Mouse (Mus musculus) forebrain, embryonic 15.5 days (tissue): ENCODE results near the gene Hsd17b1. TPM values are rescaled to one million over a fixed set of nuclear protein-coding genes. Genes with fewer than 3 reads are reported as not detected.

ENCODE experiments used
- ATAC-seq: fragments of 200-750 bp; cut with Nextera tagmentation; replicated peaks from 2 replicates; pipeline ENCODE4 v1.8.0; 2017; ENCODE audit warnings: mild to moderate bottlenecking, moderate TSS enrichment, moderate library complexity
- H3K27ac ChIP-seq: fragments of 300-500 bp; sonication (generic); replicated peaks from 2 replicates; pipeline ENCODE4 v1.5.1; 2015; ENCODE audit warnings: mild to moderate bottlenecking, inconsistent platforms
- H3K27me3 ChIP-seq: fragments of 300-500 bp; sonication (generic); 2 replicates; pipeline ENCODE4 v1.6.1; 2015; ENCODE audit warnings: inconsistent platforms
- H3K36me3 ChIP-seq: fragments of 300-500 bp; sonication (generic); 2 replicates; pipeline ENCODE4 v1.6.1; 2015; ENCODE audit warnings: mild to moderate bottlenecking, inconsistent platforms
- H3K4me1 ChIP-seq: fragments of 300-500 bp; sonication (generic); 2 replicates; pipeline ENCODE4 v1.6.1; 2015; ENCODE audit warnings: inconsistent platforms
- H3K4me2 ChIP-seq: fragments of 300-500 bp; sonication (generic); replicated peaks from 2 replicates; pipeline ENCODE4 v1.6.1; 2015; ENCODE audit warnings: mild to moderate bottlenecking, inconsistent platforms
- H3K4me3 ChIP-seq: fragments of 300-500 bp; sonication (generic); 2 replicates; pipeline ENCODE4 v1.5.1; 2015; ENCODE audit warnings: mild to moderate bottlenecking, inconsistent platforms
- H3K9ac ChIP-seq: fragments of 300-500 bp; sonication (generic); replicated peaks from 2 replicates; pipeline ENCODE4 v1.6.1; 2015; ENCODE audit warnings: mild to moderate bottlenecking, inconsistent platforms
- H3K9me3 ChIP-seq: fragments of 300-500 bp; sonication (generic); 2 replicates; pipeline ENCODE4 v1.6.1; 2016; ENCODE audit warnings: inconsistent platforms
- WGBS: fragments of 180-500 bp; shearing (Covaris S2); methylation state at CpG from one replicate; pipeline ENCODE4 v1.1.7; 2015; ENCODE audit warnings: mixed read lengths; 5-methylcytosine and 5-hydroxymethylcytosine counted together
- polyA plus RNA-seq: library from polyadenylated mRNA; unstranded; fragments of >200 nt; fragmentation: Nextera tagmentation; extraction: Ambion mirVana; gene quantifications from 2 replicates; pipeline ENCODE4 v1.2.1, GENCODE M21; 2015

Gene Hsd17b1
- 0.17 and 0.27 TPM in 2 replicates for polyA plus RNA-seq

DNA sequence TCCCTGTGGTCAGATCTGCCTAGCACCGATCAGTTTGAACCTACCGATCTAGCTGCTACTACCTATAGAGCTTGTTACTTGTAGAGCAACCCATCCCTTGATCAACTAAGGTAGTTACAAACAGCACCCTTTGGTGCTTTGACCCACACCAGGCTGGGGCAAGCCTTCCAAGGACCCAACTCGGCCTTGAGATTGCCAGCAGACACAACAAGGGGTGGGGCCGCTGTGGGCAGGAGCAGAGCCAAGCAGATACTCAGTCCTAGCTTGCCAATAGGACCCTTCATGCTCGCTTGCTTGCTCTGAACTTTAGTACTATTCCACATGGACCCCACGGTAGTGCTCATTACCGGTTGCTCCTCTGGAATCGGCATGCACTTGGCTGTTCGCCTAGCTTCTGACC is at the start of gene Hsd17b1:
Gene Hsd17b1, plus strand, starts transcription at position 291 of the 400 bp plus-strand sequence.
- H3K4me2 ChIP-seq: no peak within 1 kb of the TSS
- no peaks in the 10 kb centered on the region for H3K9me3 ChIP-seq
- no peak within 1 kb of the TSS for H3K9ac ChIP-seq
- H3K36me3 ChIP-seq: no peaks in the 10 kb centered on the region
- no peak within 1 kb of the TSS for H3K4me3 ChIP-seq
- H3K4me1 ChIP-seq: peaks cover 16% of the 10 kb centered on the region
- 68% methylated on average over 9 of the region's 9 CpGs for WGBS
- peaks cover 41% of the 10 kb centered on the region for H3K27me3 ChIP-seq
- no peak within 1 kb of the TSS for H3K27ac ChIP-seq
- ATAC-seq: no peak

DNA sequence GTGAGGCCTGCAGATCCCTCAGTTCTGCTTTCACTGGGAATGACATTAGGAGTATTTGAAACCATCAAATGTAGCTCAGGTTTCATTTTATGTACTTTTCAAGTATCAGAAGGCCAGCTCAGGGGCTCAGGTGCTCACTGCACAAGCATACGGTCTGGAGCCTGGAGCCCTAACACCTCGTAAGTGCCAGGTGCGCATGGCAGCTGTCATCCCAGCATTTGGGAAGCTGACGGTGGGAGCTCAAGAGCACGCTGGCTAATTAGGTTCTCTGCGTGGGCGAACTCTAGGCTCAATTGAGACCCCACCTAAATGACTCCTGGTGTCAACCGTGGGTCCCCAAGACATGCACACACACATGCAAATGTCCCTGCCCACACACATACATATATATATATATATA is 48.9 kb upstream of the Hsd17b1 start:
- 74% methylated on average over 8 of the region's 8 CpGs for WGBS

GRCm38 (mm10) chr11:101030136-101030807 is 47.9 kb upstream of the Hsd17b1 start:
- 93% methylated on average over 10 of the region's 10 CpGs for WGBS
- no peak overlapping the region for H3K4me3 ChIP-seq
- peaks cover 79% of the 10 kb centered on the region for H3K36me3 ChIP-seq
- ATAC-seq: no peak
- H3K27ac ChIP-seq: no peak overlapping the region
- H3K4me1 ChIP-seq: no peaks in the 10 kb centered on the region
- no peak overlapping the region for H3K4me2 ChIP-seq
- H3K27me3 ChIP-seq: no peaks in the 10 kb centered on the region
- no peaks in the 10 kb centered on the region for H3K9me3 ChIP-seq
- no peak overlapping the region for H3K9ac ChIP-seq

More for the DNA sequence above, 48.9 kb upstream of the Hsd17b1 start:
- no peak overlapping the region for H3K9ac ChIP-seq
- peaks cover 79% of the 10 kb centered on the region for H3K36me3 ChIP-seq
- no peaks in the 10 kb centered on the region for H3K9me3 ChIP-seq
- ATAC-seq: no peak
- no peaks in the 10 kb centered on the region for H3K27me3 ChIP-seq
- peaks cover 2% of the 10 kb centered on the region; the same call in 1 of the 2 replicates for H3K4me1 ChIP-seq
- no peak overlapping the region for H3K4me2 ChIP-seq
- no peak overlapping the region for H3K27ac ChIP-seq
- no peak overlapping the region for H3K4me3 ChIP-seq

DNA sequence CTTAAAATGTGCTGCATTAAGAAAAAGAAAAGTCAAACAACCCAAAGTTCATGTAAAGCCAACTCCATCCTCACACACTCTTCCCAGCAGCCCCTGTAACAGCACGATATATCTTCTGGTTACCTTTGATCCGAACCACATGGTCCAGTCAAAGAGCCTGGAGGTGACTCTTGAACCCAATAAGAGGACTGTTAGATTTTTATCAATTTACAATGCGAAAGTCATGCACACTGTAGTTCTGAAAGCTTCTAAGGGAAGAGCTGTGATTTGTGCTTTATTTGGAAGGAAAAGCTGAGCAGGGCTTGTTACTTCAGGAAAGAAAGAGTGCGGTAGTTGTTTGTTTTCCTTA is 47.4 kb upstream of the Hsd17b1 start:
- no peak for ATAC-seq
- no peak overlapping the region for H3K27ac ChIP-seq
- no peak overlapping the region for H3K9ac ChIP-seq
- no peaks in the 10 kb centered on the region for H3K4me1 ChIP-seq
- H3K9me3 ChIP-seq: no peaks in the 10 kb centered on the region
- peaks cover 75% of the 10 kb centered on the region for H3K36me3 ChIP-seq
- H3K27me3 ChIP-seq: no peaks in the 10 kb centered on the region
- no peak overlapping the region for H3K4me3 ChIP-seq
- 96% methylated on average over 4 of the region's 4 CpGs for WGBS
- H3K4me2 ChIP-seq: no peak overlapping the region

GRCm38 (mm10) chr11:101031470-101031869 is 46.7 kb upstream of the Hsd17b1 start:
- no peak overlapping the region for H3K4me3 ChIP-seq
- 100% methylated on average over 1 of the region's 1 CpGs for WGBS
- H3K27me3 ChIP-seq: no peaks in the 10 kb centered on the region
- H3K4me1 ChIP-seq: no peaks in the 10 kb centered on the region
- H3K4me2 ChIP-seq: no peak overlapping the region
- H3K9ac ChIP-seq: no peak overlapping the region
- H3K27ac ChIP-seq: no peak overlapping the region
- ATAC-seq: no peak
- H3K9me3 ChIP-seq: no peaks in the 10 kb centered on the region
- H3K36me3 ChIP-seq: peaks cover 80% of the 10 kb centered on the region

DNA sequence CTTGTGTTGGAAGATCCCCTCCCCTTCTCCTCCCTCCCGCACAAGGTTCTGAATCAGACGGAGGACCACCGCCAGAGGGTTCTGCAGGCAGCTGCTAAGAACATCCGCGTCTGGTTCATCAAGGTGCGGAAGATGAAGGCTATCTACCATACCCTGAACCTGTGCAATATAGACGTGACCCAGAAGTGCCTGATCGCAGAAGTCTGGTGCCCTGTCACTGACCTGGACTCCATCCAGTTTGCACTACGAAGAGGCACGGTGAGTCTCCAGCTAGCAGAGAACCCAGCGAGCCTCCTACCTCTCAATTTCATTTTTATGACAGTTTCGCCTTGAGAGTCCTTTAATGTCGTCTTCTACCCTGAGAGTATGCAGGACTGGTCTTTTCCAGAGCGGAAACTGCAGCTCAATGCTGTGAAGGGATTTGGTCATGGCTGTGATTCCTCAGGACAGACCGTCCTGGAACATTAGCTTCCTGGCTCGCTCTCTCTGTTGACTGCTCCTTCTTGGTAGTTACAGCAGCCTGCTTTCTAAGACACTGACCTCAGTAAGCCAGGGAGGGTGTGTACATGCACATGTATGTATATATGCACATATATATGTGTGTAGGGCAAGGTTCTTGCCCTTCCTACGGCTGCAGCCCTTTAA is 44.2 kb upstream of the Hsd17b1 start:
- H3K4me1 ChIP-seq: no peaks in the 10 kb centered on the region
- H3K4me2 ChIP-seq: no peak overlapping the region
- peaks cover 82% of the 10 kb centered on the region for H3K36me3 ChIP-seq

DNA sequence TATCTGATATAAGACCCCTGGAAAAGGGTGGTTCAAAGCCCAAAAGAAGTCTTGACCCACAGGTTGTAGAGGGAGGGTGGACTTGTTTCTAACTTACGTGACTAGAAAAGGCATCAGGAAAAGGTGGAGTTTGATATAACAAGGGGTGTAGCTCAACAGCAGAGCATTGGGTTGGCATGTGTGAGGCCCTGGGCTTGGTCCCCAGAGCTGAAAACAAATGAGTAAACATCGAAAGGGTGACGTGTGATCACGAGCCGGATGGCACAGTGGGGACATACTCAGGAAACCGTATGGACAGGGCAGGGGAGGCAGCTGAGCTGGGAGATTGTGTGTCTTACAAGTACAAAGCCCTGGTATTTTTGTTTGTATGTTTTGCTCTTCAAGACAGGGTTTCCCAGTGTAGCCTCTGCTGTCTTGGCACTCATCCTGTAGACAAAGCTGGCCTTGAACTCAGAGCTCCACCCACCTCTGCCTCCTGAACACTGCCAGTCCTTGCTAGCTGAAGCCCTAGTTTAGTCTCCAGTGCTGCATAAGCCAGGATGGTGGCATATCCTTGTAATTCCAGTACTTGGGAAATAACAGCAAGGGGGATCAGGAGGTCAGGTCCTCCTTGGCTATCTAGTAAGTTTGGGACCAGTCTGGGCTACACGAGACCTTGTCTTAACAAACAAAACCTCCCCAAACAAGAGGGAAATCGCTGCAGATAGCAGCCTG is 43.4 kb upstream of the Hsd17b1 start:
- Histone ChIP-seq H3K36me3 (peaks cover 84% of the 10 kb centered on the region), H3K4me2 (no peak overlapping the region), H3K27me3 (no peaks in the 10 kb centered on the region), H3K9ac (no peak overlapping the region), H3K4me1 (no peaks in the 10 kb centered on the region), H3K27ac (no peak overlapping the region), H3K4me3 (no peak overlapping the region), H3K9me3 (no peaks in the 10 kb centered on the region)
- no peak for ATAC-seq
- 95% methylated on average over 8 of the region's 8 CpGs for WGBS

More for the DNA sequence above, 44.2 kb upstream of the Hsd17b1 start:
- Histone ChIP-seq H3K27me3 (no peaks in the 10 kb centered on the region), H3K9me3 (no peaks in the 10 kb centered on the region), H3K27ac (no peak overlapping the region), H3K4me3 (no peak overlapping the region), H3K9ac (no peak overlapping the region)
- WGBS: 94% methylated on average over 17 of the region's 17 CpGs
- ATAC-seq: no peak

DNA sequence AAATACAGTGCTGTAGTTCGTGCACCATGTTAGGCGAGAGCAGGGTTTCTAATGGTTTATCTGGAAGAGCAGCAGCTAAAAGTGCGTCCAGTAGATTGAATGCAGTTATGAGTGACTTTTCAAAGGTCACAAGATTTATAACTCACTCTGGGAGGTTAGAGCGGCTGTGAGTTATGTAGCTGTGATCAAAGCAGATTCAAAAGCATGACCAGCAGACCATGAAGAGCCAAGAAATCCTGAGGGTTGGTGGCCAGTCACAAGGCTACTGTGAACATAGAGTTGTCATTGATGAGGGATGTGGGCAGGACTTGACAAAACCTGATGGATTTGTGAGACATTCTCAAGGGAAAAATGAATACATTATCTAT is 42.9 kb upstream of the Hsd17b1 start:
- Histone ChIP-seq H3K9ac (no peak overlapping the region), H3K4me1 (no peaks in the 10 kb centered on the region), H3K4me3 (no peak overlapping the region), H3K4me2 (no peak overlapping the region), H3K27me3 (no peaks in the 10 kb centered on the region), H3K9me3 (no peaks in the 10 kb centered on the region), H3K36me3 (peaks cover 84% of the 10 kb centered on the region), H3K27ac (no peak overlapping the region)
- no peak for ATAC-seq
- 92% methylated on average over 4 of the region's 4 CpGs for WGBS

GRCm38 (mm10) chr11:101037795-101038194 is 40.4 kb upstream of the Hsd17b1 start:
- no peak for ATAC-seq
- WGBS: 85% methylated on average over 10 of the region's 10 CpGs
- H3K36me3 ChIP-seq: peaks cover 86% of the 10 kb centered on the region

GRCm38 (mm10) chr11:101045826-101046225 is 32.4 kb upstream of the Hsd17b1 start:
- ATAC-seq: no peak
- Histone ChIP-seq H3K4me3 (no peak overlapping the region), H3K4me1 (no peaks in the 10 kb centered on the region), H3K27me3 (no peaks in the 10 kb centered on the region), H3K36me3 (peaks cover 93% of the 10 kb centered on the region), H3K4me2 (no peak overlapping the region), H3K9me3 (no peaks in the 10 kb centered on the region), H3K9ac (no peak overlapping the region), H3K27ac (no peak overlapping the region)
- 88% methylated on average over 4 of the region's 4 CpGs for WGBS

More at GRCm38 (mm10) chr11:101037795-101038194, 40.4 kb upstream of the Hsd17b1 start:
- Histone ChIP-seq H3K27me3 (no peaks in the 10 kb centered on the region), H3K9ac (no peak overlapping the region), H3K4me3 (no peak overlapping the region), H3K4me1 (no peaks in the 10 kb centered on the region), H3K9me3 (no peaks in the 10 kb centered on the region), H3K4me2 (no peak overlapping the region), H3K27ac (no peak overlapping the region)

GRCm38 (mm10) chr11:101046440-101046839 is 31.8 kb upstream of the Hsd17b1 start:
- Histone ChIP-seq H3K4me1 (no peaks in the 10 kb centered on the region), H3K9ac (no peak overlapping the region)
- WGBS: 70% methylated on average over 9 of the region's 9 CpGs

DNA sequence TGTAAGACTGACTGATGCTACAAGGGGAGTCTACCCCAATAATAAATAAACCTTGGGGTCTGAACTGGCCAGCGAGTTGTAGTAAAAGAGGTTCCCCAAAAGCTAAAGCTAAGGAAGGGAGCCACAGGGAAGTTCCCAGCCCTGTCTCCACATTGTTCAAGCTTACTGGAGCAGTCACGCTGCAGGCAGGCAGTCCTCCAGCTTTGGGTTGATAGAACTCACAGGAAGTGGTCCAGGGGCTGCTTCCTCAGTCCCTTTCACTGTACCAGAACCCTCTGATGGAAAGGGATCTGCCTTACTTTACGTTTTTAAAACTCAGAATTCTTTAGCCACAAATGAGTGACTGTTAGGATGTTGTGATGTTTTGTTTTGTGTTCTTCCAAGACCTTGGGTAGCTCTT is 30.7 kb upstream of the Hsd17b1 start:
- no peaks in the 10 kb centered on the region for H3K4me1 ChIP-seq
- WGBS: 86% methylated on average over 3 of the region's 3 CpGs
- no peak overlapping the region for H3K9ac ChIP-seq
- H3K4me2 ChIP-seq: no peak overlapping the region
- H3K9me3 ChIP-seq: no peaks in the 10 kb centered on the region
- no peaks in the 10 kb centered on the region for H3K27me3 ChIP-seq
- H3K27ac ChIP-seq: no peak overlapping the region
- no peak for ATAC-seq
- H3K4me3 ChIP-seq: no peak overlapping the region
- peaks cover 88% of the 10 kb centered on the region for H3K36me3 ChIP-seq

More at GRCm38 (mm10) chr11:101046440-101046839, 31.8 kb upstream of the Hsd17b1 start:
- Histone ChIP-seq H3K4me2 (no peak overlapping the region), H3K36me3 (peaks cover 92% of the 10 kb centered on the region), H3K27ac (no peak overlapping the region), H3K4me3 (no peak overlapping the region), H3K9me3 (no peaks in the 10 kb centered on the region), H3K27me3 (no peaks in the 10 kb centered on the region)
- ATAC-seq: no peak
